Mouse (Mus musculus) stomach, embryonic 15.5 days (tissue): Measurements from ENCODE around the gene Ssx2ip. TPM values are rescaled to one million over a fixed set of nuclear protein-coding genes. Genes with fewer than 3 reads are reported as not detected.

Source experiments
- ATAC-seq: fragments of 200-750 bp; cut with Nextera tagmentation; 2 replicates; pipeline ENCODE4 v1.8.0; 2017; ENCODE audit warnings: low read depth, moderate number of reproducible peaks, moderate TSS enrichment; ENCODE audit not compliant: insufficient read depth, low FRiP score
- H3K27ac ChIP-seq: fragments of 300-500 bp; sonication (generic); 2 replicates; pipeline ENCODE4 v1.5.1; 2015; ENCODE audit warnings: mild to moderate bottlenecking, inconsistent platforms
- H3K27me3 ChIP-seq: fragments of 300-500 bp; sonication (generic); replicated peaks from 2 replicates; pipeline ENCODE4 v1.6.1; 2015; ENCODE audit warnings: inconsistent platforms
- H3K36me3 ChIP-seq: fragments of 300-500 bp; sonication (generic); 2 replicates; pipeline ENCODE4 v1.6.1; 2015; ENCODE audit warnings: inconsistent platforms
- H3K4me1 ChIP-seq: fragments of 300-500 bp; sonication (generic); 2 replicates; pipeline ENCODE4 v1.6.1; 2015; ENCODE audit warnings: inconsistent platforms
- H3K4me2 ChIP-seq: fragments of 300-500 bp; sonication (generic); 2 replicates; pipeline ENCODE4 v1.6.1; 2015; ENCODE audit warnings: mild to moderate bottlenecking, inconsistent platforms
- H3K4me3 ChIP-seq: fragments of 300-500 bp; sonication (generic); replicated peaks from 2 replicates; pipeline ENCODE4 v1.5.1; 2015; ENCODE audit warnings: inconsistent platforms
- H3K9ac ChIP-seq: fragments of 300-500 bp; sonication (generic); 2 replicates; pipeline ENCODE4 v1.6.1; 2015; ENCODE audit warnings: inconsistent platforms
- H3K9me3 ChIP-seq: fragments of 300-500 bp; sonication (generic); 2 replicates; pipeline ENCODE4 v1.6.1; 2016; ENCODE audit warnings: inconsistent platforms
- WGBS: fragments of 180-500 bp; shearing (Covaris S2); methylation state at CpG from one replicate; pipeline ENCODE4 v1.1.7; 2015; 5-methylcytosine and 5-hydroxymethylcytosine counted together
- polyA plus RNA-seq: library from polyadenylated mRNA; unstranded; fragments of >200 nt; fragmentation: Nextera tagmentation; extraction: Ambion mirVana; gene quantifications from 2 replicates; pipeline ENCODE4 v1.2.1, GENCODE M21; 2015

Ssx2ip gene
- 31.2 and 35.9 TPM in 2 replicates for polyA plus RNA-seq

DNA sequence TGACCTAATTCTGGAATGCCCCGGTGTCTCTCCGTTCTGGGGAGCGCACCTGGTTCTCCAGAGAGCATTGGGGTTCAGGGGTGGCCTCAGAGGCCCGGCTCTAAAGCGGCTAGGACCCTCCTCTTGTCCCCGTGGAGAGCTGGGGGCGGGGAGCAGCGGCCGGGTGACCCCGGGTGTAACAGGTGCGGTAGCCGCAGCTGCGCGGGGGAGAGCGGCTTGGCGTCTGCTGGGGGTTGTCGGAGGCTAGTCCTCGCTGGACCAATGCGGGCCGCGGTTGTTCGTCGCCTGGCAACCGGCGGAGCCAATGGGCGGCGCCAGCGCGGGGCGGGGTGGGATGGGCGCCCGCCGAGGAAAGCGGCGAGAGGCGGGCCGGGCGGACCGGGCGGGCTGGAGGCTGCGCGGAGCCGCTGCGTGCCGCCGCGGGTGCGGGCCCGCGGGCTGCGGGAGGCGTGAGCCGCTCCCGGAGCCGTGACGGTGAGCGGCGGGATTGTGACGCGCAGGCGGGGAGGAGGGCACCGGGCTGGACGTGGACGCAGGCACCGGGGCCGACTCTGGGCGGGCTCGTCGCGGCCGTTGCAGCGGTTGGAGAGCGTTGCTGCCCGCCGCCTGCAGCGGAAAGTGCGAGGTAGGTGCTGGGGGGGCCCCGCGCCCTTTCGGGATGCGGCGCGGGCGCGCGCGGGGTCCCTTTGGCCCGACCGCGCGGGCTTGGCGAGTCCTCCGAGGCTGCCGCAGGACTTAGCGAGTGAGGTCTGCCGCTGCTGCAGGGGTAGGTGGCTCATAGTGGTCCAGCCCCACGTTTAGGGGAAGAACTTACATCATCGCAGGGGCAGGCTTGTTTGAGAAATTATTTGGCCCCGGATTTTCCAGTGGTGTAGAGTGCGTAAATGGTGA lies at the start of gene Ssx2ip:
Gene Ssx2ip (plus strand): TSS at position 332 of the 891 bp plus-strand sequence.
- peak; percentile 95 for ATAC-seq
- Histone ChIP-seq H3K36me3 (0 out of 2 replicates have a peak, but pooled peaks cover 3% of the 10 kb centered on the region), H3K27ac (peak within 1 kb of the TSS; percentile 83), H3K9me3 (no peaks in the 10 kb centered on the region), H3K4me2 (peak within 1 kb of the TSS; percentile 88), H3K4me3 (peak within 1 kb of the TSS; percentile 95), H3K9ac (peak within 1 kb of the TSS; percentile 81), H3K4me1 (peaks cover 3% of the 10 kb centered on the region), H3K27me3 (no peaks in the 10 kb centered on the region)
- under 1% methylated on average over 98 of the region's 100 CpGs for WGBS

DNA sequence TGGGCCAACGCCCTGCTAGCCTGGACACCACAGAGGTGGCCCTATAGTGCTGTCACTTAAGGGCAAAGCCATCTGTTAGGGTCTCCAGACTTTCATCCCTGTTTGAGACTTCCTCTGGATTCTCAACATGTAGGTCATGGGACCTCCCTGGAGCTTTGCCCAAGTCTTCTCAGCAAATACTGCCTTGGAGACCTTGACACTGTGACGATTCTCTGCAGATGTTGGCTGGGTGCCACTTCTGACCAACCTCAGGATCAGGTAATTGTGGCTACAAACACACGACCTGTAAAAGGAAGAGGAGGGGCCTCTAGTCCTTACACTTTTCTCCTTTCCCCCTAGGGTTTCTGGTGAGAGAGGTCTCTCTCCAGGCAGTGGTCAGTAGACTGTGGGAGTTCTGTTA lies 49.3 kb upstream of the Ssx2ip start:
- Histone ChIP-seq H3K27me3 (no peaks in the 10 kb centered on the region), H3K9me3 (no peaks in the 10 kb centered on the region), H3K9ac (no peak overlapping the region), H3K36me3 (no peaks in the 10 kb centered on the region), H3K4me2 (no peak overlapping the region), H3K4me1 (no peaks in the 10 kb centered on the region), H3K27ac (no peak overlapping the region), H3K4me3 (no peak overlapping the region)
- WGBS, result 64% methylated on average over 3 of the region's 3 CpGs
- ATAC-seq, result no peak

DNA sequence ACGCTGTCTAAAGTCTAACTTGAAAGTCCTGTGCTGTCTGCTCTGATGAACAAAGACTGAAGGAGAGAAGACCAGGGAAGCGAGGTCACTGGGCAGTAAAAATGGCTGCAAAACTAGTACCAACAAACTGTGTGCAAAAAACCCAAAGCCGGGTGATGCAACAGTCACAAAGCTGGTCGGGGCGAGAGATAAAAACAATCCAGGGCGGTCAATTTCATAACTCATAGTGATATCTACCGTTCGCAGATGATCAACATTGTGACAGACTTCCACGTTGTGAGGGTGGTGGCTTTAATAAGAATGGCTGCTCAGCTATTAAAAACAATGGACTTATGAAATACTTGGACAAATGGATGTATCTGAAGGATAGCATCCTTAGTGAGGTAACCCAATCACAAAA lies 39.0 kb upstream of the Ssx2ip start:
- Histone ChIP-seq H3K4me1 (no peaks in the 10 kb centered on the region), H3K36me3 (no peaks in the 10 kb centered on the region), H3K27ac (no peak overlapping the region), H3K27me3 (no peaks in the 10 kb centered on the region), H3K9me3 (no peaks in the 10 kb centered on the region), H3K4me3 (no peak overlapping the region), H3K4me2 (no peak overlapping the region), H3K9ac (no peak overlapping the region)
- 85% methylated on average over 9 of the region's 9 CpGs for WGBS
- ATAC-seq, result no peak

DNA sequence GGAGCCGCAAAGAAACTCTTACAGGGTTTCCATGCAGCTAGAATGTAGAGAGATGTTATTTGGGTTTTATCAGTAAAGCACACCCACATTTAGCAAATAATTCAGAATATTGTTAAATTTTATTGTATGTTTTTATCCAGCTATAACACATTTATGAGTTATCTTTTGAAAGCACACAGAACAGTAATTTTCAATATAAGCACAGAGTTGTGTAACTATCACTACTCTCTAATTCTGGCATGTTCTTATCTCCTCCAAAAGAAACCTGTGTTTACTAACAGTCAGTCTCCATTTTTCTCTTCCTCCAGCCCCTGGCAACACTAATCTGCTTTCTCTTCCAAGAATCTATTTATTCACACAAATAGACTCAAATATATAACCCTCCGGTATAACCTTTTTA lies 37.4 kb upstream of the Ssx2ip start:
- Histone ChIP-seq H3K9me3 (no peaks in the 10 kb centered on the region), H3K4me1 (no peaks in the 10 kb centered on the region), H3K36me3 (no peaks in the 10 kb centered on the region), H3K9ac (no peak overlapping the region), H3K27ac (no peak overlapping the region), H3K4me2 (no peak overlapping the region), H3K4me3 (no peak overlapping the region), H3K27me3 (no peaks in the 10 kb centered on the region)
- ATAC-seq, result no peak
- WGBS, result 92% methylated on average over 2 of the region's 2 CpGs

DNA sequence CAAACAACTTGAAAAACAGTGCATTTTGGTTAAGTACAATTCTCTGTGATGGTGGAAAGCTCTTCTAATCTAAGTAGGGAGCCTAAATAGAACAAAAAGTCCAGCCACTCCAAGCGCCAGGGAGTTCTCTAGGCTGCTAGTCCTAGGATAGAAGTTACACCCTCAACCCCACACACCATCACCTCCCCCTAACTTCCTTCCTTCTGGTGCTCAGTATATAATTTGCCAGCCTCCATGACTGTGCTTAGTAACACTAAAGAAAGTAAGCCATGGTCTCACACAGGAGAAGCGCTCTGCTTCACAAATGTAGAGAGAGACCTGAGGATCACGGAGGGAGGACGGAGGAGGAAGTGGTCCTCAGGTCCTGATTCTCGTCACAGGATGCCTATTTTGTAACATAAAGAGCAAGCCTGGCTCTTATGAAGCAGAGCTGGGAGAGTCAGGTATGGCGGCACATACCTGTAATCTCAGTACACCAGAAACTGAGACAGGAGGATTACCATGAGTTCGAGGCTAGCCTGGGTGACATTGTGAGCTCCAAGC lies 33.8 kb upstream of the Ssx2ip start:
- Histone ChIP-seq H3K27me3 (no peaks in the 10 kb centered on the region), H3K9me3 (no peaks in the 10 kb centered on the region), H3K4me2 (no peak overlapping the region), H3K36me3 (no peaks in the 10 kb centered on the region), H3K4me3 (no peak overlapping the region), H3K27ac (no peak overlapping the region), H3K9ac (no peak overlapping the region), H3K4me1 (no peaks in the 10 kb centered on the region)
- no peak for ATAC-seq
- WGBS, result 86% methylated on average over 7 of the region's 7 CpGs

DNA sequence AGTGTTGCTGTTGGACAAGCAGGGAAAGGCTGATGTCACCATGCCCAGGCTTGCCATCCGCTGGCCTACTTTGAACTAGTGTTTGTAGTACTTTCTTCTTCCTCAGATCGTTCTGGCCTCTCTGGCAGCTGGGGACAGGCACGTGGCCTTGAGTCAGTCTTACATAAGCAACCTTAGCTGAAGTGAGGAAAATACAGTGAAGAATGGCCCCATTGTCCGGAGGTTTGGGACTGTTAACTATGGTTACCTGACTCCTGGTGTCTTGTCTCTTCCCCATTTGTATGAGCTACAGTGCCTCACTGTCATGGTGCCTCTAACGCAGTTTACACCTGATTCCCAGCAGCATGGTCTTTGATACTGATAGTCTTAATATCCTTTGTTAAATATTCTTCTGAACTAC lies 33.2 kb upstream of the Ssx2ip start:
- 74% methylated on average over 5 of the region's 5 CpGs for WGBS

DNA sequence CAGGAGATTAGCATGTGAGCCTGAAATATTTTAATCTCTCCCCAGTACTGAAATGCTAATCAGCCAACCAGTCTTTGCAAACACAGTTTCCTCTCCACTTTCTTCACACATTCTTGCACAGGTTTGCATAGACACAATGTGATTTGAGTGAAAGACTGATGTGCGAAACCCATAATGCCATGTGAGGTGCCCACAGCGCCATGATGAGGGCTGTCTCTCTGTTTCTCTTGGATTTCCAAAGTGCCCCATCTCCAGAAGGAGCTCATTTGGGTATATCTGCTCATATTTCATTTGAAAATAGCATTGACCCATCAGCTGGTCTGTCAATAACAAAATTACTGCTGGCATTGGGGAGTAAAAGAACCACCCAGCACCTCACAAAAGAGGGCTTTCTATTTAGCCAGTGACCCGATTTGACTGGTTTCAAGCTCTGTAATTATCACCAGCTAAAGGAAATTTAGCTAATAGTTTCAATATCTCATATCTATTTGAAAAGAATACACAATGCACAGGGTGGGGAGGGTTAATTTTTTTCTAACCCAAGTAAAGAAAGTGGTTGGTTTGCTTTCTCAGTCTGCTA lies 29.8 kb upstream of the Ssx2ip start:
- 80% methylated on average over 3 of the region's 3 CpGs for WGBS
- Histone ChIP-seq H3K27ac (no peak overlapping the region), H3K4me3 (no peak overlapping the region), H3K4me1 (no peaks in the 10 kb centered on the region), H3K36me3 (no peaks in the 10 kb centered on the region), H3K9ac (no peak overlapping the region), H3K4me2 (no peak overlapping the region), H3K9me3 (no peaks in the 10 kb centered on the region), H3K27me3 (no peaks in the 10 kb centered on the region)
- ATAC-seq, result no peak

More for the DNA sequence above, 33.2 kb upstream of the Ssx2ip start:
- Histone ChIP-seq H3K27me3 (no peaks in the 10 kb centered on the region), H3K9me3 (no peaks in the 10 kb centered on the region), H3K9ac (no peak overlapping the region), H3K36me3 (no peaks in the 10 kb centered on the region), H3K27ac (no peak overlapping the region), H3K4me1 (no peaks in the 10 kb centered on the region), H3K4me3 (no peak overlapping the region), H3K4me2 (no peak overlapping the region)
- no peak for ATAC-seq

DNA sequence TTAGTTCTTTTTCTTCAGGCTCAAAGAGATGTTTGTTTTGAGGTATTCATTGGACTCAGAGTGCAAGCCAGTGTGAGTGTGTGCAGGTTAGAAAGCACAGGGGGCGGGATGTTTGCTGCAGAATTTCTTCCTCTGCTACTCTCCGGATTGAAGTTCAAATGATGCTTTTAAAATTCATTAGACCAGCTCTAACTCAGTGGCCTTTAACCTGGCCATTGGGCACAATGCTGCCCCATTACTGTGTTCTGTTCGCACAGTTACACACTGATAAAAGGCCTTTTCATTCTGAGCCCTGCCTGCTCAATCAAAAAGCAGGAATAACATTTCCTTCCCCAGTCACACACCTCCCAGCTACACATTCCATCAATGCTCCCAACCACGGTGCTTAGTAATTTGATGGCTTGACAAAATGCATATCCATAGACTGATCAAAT lies 29.2 kb upstream of the Ssx2ip start:
- 55% methylated on average over 4 of the region's 4 CpGs for WGBS

DNA sequence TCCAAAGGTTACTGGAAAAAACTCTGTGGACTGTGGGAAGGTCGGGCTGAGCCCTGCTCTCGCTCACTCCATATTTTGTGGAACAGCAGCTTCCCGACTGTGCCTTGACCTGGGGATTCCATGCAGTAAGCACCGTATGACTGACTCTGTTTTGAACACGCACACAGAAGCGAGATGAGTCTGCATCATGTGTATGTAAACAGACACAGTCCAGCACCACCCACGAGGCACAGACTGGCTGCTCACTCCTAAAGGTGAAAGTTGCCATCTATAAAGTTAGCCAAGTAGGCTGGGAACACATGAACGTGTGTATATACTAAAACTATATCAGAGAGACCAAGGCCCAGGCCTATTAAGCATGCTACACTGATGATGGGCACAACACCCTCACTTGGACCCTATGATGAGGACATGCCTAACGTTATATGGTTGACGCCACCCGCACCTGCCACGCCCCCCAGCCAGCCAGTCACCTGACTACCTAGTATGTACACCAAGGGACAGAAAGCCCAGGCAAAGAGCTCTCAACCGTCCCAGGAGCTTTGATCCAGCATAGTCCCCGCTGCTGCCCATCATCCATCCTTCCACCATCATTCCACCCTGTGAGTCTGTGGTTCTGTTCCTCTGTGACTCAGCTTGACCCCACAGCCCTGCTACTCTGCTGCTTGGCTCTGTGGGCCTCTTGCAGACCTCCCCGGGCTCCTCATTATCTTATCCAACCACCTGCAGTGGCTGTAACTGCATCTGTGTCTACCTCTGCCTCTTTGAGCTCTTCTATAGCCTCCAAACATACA lies 27.9 kb upstream of the Ssx2ip start:
- no peaks in the 10 kb centered on the region for H3K36me3 ChIP-seq
- no peak overlapping the region for H3K27ac ChIP-seq
- H3K27me3 ChIP-seq, result no peaks in the 10 kb centered on the region
- no peak overlapping the region for H3K9ac ChIP-seq
- WGBS, result 81% methylated on average over 15 of the region's 15 CpGs
- ATAC-seq, result peak; percentile 93
- no peaks in the 10 kb centered on the region for H3K9me3 ChIP-seq
- H3K4me1 ChIP-seq, result no peaks in the 10 kb centered on the region
- H3K4me3 ChIP-seq, result no peak overlapping the region
- no peak overlapping the region for H3K4me2 ChIP-seq

More for the DNA sequence above, 29.2 kb upstream of the Ssx2ip start:
- Histone ChIP-seq H3K4me3 (no peak overlapping the region), H3K4me1 (no peaks in the 10 kb centered on the region), H3K4me2 (no peak overlapping the region), H3K27me3 (no peaks in the 10 kb centered on the region), H3K9ac (no peak overlapping the region), H3K27ac (no peak overlapping the region), H3K9me3 (no peaks in the 10 kb centered on the region), H3K36me3 (no peaks in the 10 kb centered on the region)
- no peak for ATAC-seq

DNA sequence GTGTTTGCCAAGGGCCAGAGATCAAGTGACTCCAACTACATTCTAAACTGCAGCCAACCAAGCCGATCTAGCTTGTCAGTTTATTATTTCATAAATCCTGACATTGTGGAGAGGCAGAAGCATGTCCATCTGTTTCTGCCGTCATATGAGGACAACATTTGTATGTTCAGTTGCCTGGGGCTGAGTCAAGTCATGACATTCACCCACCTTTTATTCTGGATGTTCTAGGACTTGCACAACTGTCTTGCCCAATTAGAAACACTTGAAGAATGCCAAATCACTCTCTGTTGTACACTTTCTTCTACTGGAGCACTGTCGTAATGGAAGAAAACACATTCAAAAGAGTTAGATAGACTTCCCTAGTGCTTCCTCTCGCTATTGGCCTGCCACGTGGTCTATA lies 27.2 kb upstream of the Ssx2ip start:
- 88% methylated on average over 5 of the region's 5 CpGs for WGBS
- H3K27me3 ChIP-seq, result no peaks in the 10 kb centered on the region
- no peak overlapping the region for H3K4me3 ChIP-seq
- H3K9me3 ChIP-seq, result no peaks in the 10 kb centered on the region
- H3K4me1 ChIP-seq, result no peaks in the 10 kb centered on the region
- no peak for ATAC-seq
- H3K4me2 ChIP-seq, result no peak overlapping the region
- H3K36me3 ChIP-seq, result no peaks in the 10 kb centered on the region
- no peak overlapping the region for H3K9ac ChIP-seq
- no peak overlapping the region for H3K27ac ChIP-seq

DNA sequence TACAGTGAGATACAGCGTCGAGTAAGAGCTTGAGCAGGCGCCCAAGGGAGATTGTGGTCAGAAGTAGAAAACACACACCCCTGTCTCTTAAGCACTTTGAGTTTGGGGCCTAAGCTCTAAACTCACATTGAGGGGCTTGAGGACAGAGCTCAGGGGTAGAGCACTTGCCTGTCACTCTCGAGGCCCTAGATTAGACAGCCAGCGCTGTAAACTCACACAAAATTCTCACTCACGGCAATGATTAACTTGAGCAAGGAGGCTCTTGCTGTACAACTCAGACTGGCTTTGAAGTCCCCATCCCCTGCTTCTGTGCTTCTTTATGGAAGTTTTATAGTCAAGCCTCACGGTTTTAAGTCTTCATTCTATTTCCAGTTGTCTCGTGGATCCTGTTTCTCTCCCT lies 25.7 kb upstream of the Ssx2ip start:
- ATAC-seq, result no peak
- Histone ChIP-seq H3K9me3 (no peaks in the 10 kb centered on the region), H3K4me2 (no peak overlapping the region), H3K4me1 (no peaks in the 10 kb centered on the region), H3K36me3 (no peaks in the 10 kb centered on the region), H3K4me3 (no peak overlapping the region), H3K27me3 (no peaks in the 10 kb centered on the region), H3K27ac (no peak overlapping the region), H3K9ac (no peak overlapping the region)
- WGBS, result 72% methylated on average over 8 of the region's 8 CpGs
